In genomic region chr2:118546104-118546797, GRCm38 (mm10) we compare ENCODE assay signal across 8 mouse cellular contexts. TPM values are rescaled to one million over a fixed set of nuclear protein-coding genes. Genes with fewer than 3 reads are reported as not detected.
A peak's percentile ranks its signal among the peaks of the same experiment; 100 is the strongest.
DNase-seq lines count a peak whose midpoint lies in the region; ATAC-seq and TF ChIP-seq lines count a peak whose summit lies in the region.

No protein-coding gene starts in this region.

- H3K4me2 ChIP-seq in midbrain, postnatal 0 days (ENCODE audit: low read depth, low read length, poor library complexity, severe bottlenecking), result no peak overlapping the region
- H3K4me2 ChIP-seq in limb, embryonic 15.5 days, result peak overlapping the region; percentile 70
- H3K4me2 ChIP-seq in stomach, embryonic 16.5 days (ENCODE audit: low read depth, low read length), result peak overlapping the region; percentile 93

- ATAC-seq in midbrain, postnatal 0 days (ENCODE audit: low FRiP score), result no peak
- peak; percentile 9; the same call in 1 of the 2 replicates for ATAC-seq in erythroblast, adult 5-6 weeks (replicated peaks; ENCODE audit: low FRiP score, poor library complexity, severe bottlenecking)
- no peak for ATAC-seq in limb, embryonic 15.5 days (ENCODE audit: insufficient number of reproducible peaks, low FRiP score, low TSS enrichment, low read depth)
- ATAC-seq in stomach, embryonic 16.5 days (ENCODE audit: insufficient read depth, low FRiP score), result no peak

- DNase-seq in midbrain, embryonic 10.5 days (ENCODE audit: low spot score), result no peak
- no peak for DNase-seq in midbrain, postnatal 0 days (ENCODE audit: low spot score)
- no peak for DNase-seq in ovary, postnatal 10 days (ENCODE audit: low spot score)
- no peak for DNase-seq in gastrocnemius, postnatal 36 days
- DNase-seq in layer of hippocampus, postnatal 14 days (ENCODE audit: low spot score in 2 of 2), result no peak

- peaks cover 79% of the 10 kb centered on the region for H3K4me1 ChIP-seq in midbrain, embryonic 10.5 days
- peaks cover 10% of the 10 kb centered on the region; the same call in 1 of the 2 replicates for H3K4me1 ChIP-seq in midbrain, postnatal 0 days (ENCODE audit: insufficient read depth, low read length)
- peaks cover 83% of the 10 kb centered on the region for H3K4me1 ChIP-seq in limb, embryonic 15.5 days
- peaks cover 70% of the 10 kb centered on the region for H3K4me1 ChIP-seq in stomach, embryonic 16.5 days (ENCODE audit: control insufficient read depth, insufficient read depth, low read length)

- peaks cover 32% of the 10 kb centered on the region for H3K27me3 ChIP-seq in midbrain, embryonic 10.5 days (ENCODE audit: low read depth, poor library complexity, severe bottlenecking)
- H3K27me3 ChIP-seq in midbrain, postnatal 0 days (ENCODE audit: insufficient read depth, low read length), result 0 out of 2 replicates have a peak, but pooled peaks cover 7% of the 10 kb centered on the region
- H3K27me3 ChIP-seq in limb, embryonic 15.5 days, result no peaks in the 10 kb centered on the region
- H3K27me3 ChIP-seq in stomach, embryonic 16.5 days (ENCODE audit: control insufficient read depth, insufficient read depth, low read length), result no peaks in the 10 kb centered on the region

- H3K9me3 ChIP-seq in midbrain, embryonic 10.5 days (replicated peaks), result no peaks in the 10 kb centered on the region
- no peaks in the 10 kb centered on the region for H3K9me3 ChIP-seq in midbrain, postnatal 0 days (ENCODE audit: low read length)
- H3K9me3 ChIP-seq in limb, embryonic 15.5 days, result no peaks in the 10 kb centered on the region
- H3K9me3 ChIP-seq in stomach, embryonic 16.5 days (replicated peaks; ENCODE audit: control insufficient read depth, low read length), result no peaks in the 10 kb centered on the region

- H3K36me3 ChIP-seq in midbrain, embryonic 10.5 days, result no peaks in the 10 kb centered on the region
- H3K36me3 ChIP-seq in midbrain, postnatal 0 days (ENCODE audit: insufficient read depth, low read length), result no peaks in the 10 kb centered on the region
- H3K36me3 ChIP-seq in limb, embryonic 15.5 days, result no peaks in the 10 kb centered on the region
- H3K36me3 ChIP-seq in stomach, embryonic 16.5 days (ENCODE audit: control insufficient read depth, insufficient read depth, low read length), result no peaks in the 10 kb centered on the region

- WGBS in midbrain, embryonic 10.5 days, result 22% methylated on average over 5 of the region's 5 CpGs
- 30% methylated on average over 5 of the region's 5 CpGs for WGBS in midbrain, postnatal 0 days
- WGBS in limb, embryonic 15.5 days, result 31% methylated on average over 5 of the region's 5 CpGs
- WGBS in stomach, embryonic 16.5 days, result 25% methylated on average over 5 of the region's 5 CpGs

- intact Hi-C loops in gastrocnemius, postnatal 36 days (cut with DNase I), result loop anchor here (5.0 kb wide), 2 partner anchors 34 to 59 kb away; no protein-coding TSS in a partner anchor

- 0 out of 2 replicates have a peak overlapping the region, but pooled peaks have one; percentile 20 for H3K4me3 ChIP-seq in midbrain, embryonic 10.5 days
- no peak overlapping the region for H3K4me3 ChIP-seq in midbrain, postnatal 0 days (ENCODE audit: low read depth, low read length)
- peak overlapping the region; percentile 9; the same call in 1 of the 2 replicates for H3K4me3 ChIP-seq in limb, embryonic 15.5 days
- no peak overlapping the region for H3K4me3 ChIP-seq in stomach, embryonic 16.5 days (replicated peaks; ENCODE audit: low read length)

- no peak overlapping the region for H3K9ac ChIP-seq in midbrain, postnatal 0 days (replicated peaks; ENCODE audit: low read length, poor library complexity, severe bottlenecking)
- H3K9ac ChIP-seq in limb, embryonic 15.5 days, result 0 out of 2 replicates have a peak overlapping the region, but pooled peaks have one; percentile 21
- peak overlapping the region; percentile 73 for H3K9ac ChIP-seq in stomach, embryonic 16.5 days (ENCODE audit: low read length)

- peak overlapping the region; percentile 79 for H3K27ac ChIP-seq in midbrain, embryonic 10.5 days (replicated peaks)
- no peak overlapping the region for H3K27ac ChIP-seq in midbrain, postnatal 0 days (ENCODE audit: low read depth, low read length)
- peak overlapping the region; percentile 95 for H3K27ac ChIP-seq in limb, embryonic 15.5 days
- H3K27ac ChIP-seq in stomach, embryonic 16.5 days (ENCODE audit: low read length), result peak overlapping the region; percentile 98

- TF ChIP-seq CTCF in midbrain, postnatal 0 days (IDR thresholded peaks at IDR 0.05), result no peak

RNA-seq across cellular contexts. Expression of gene Bmf, which starts 3.2 kb away (rescaled TPM):
- polyA plus RNA-seq in midbrain, embryonic 10.5 days (2016; fragmentation: Nextera tagmentation; extraction: Ambion mirVana), result 2.9 and 3.0 TPM in 2 replicates
- total RNA-seq in midbrain, postnatal 0 days (2014; rRNA removed), result 6.8 and 9.8 TPM in 2 replicates
- 0.99 and 1.1 TPM in 2 replicates for polyA plus RNA-seq in midbrain, postnatal 0 days (2015; fragmentation: Nextera tagmentation; extraction: Ambion mirVana)
- 2.1 and 12.7 TPM in 2 replicates for total RNA-seq in erythroblast, adult 5-6 weeks (2015; ENCODE audit: low replicate concordance)
- total RNA-seq in erythroblast, adult 5-6 weeks (2017; ENCODE audit: low replicate concordance), result 1.4 and 3.2 TPM in 2 replicates
- polyA plus RNA-seq in limb, embryonic 15.5 days (2015; fragmentation: Nextera tagmentation; extraction: Ambion mirVana), result 3.8 and 5.9 TPM in 2 replicates
- 4.2 and 4.4 TPM in 2 replicates for polyA plus RNA-seq in stomach, embryonic 16.5 days (2015; fragmentation: Nextera tagmentation; extraction: Ambion mirVana)
- 1 to 10 TPM; 2.9 to 6.0 TPM for total RNA-seq in gastrocnemius, postnatal 36 days (2021)
- total RNA-seq in layer of hippocampus, postnatal 14 days (2021), result 1 to 10 TPM; 5.2 to 6.7 TPM

RNA-seq across cellular contexts. Expression of gene Bub1b, which starts 51.8 kb away (rescaled TPM):
- polyA plus RNA-seq in midbrain, embryonic 10.5 days (2016; fragmentation: Nextera tagmentation; extraction: Ambion mirVana), result 146 and 150 TPM in 2 replicates
- total RNA-seq in midbrain, postnatal 0 days (2014; rRNA removed), result 7.4 and 8.9 TPM in 2 replicates
- 3.0 and 4.2 TPM in 2 replicates for polyA plus RNA-seq in midbrain, postnatal 0 days (2015; fragmentation: Nextera tagmentation; extraction: Ambion mirVana)
- total RNA-seq in erythroblast, adult 5-6 weeks (2015; ENCODE audit: low replicate concordance), result 21.7 and 41.2 TPM in 2 replicates
- total RNA-seq in erythroblast, adult 5-6 weeks (2017; ENCODE audit: low replicate concordance), result 36.4 and 48.5 TPM in 2 replicates
- polyA plus RNA-seq in limb, embryonic 15.5 days (2015; fragmentation: Nextera tagmentation; extraction: Ambion mirVana), result 62.8 and 64.2 TPM in 2 replicates
- polyA plus RNA-seq in stomach, embryonic 16.5 days (2015; fragmentation: Nextera tagmentation; extraction: Ambion mirVana), result 66.2 and 67.4 TPM in 2 replicates
- total RNA-seq in gastrocnemius, postnatal 36 days (2021), result 1 to 10 TPM; 1.0 to 1.4 TPM
- total RNA-seq in layer of hippocampus, postnatal 14 days (2021), result 1 to 10 TPM; 2.7 to 2.9 TPM

Comparison
In these comparisons a context has a peak if more than half of its experiments do, and no peak if none do; other contexts are left out.
1. H3K4me3 ChIP-seq: peak in midbrain, embryonic 10.5 days (single experiment) and limb, embryonic 15.5 days (single experiment); none in midbrain, postnatal 0 days (single experiment) and stomach, embryonic 16.5 days (single experiment).